Mouse (Mus musculus) testis, adult 2 months (tissue): ENCODE measurements at regions not wholly inside any gene's neighbourhood (a gene's known extent, or its start where the extent isn't known, plus 50 kb on each side); places are given as distances from the start of the nearest gene placed in this dataset.

Experiments used
- H3K27ac ChIP-seq: fragments of 200-500 bp; 2 replicates; pipeline ENCODE4 v1.5.1; 2012; ENCODE audit warnings: low read depth, low read length; ENCODE audit not compliant: control insufficient read depth, insufficient read depth
- H3K27me3 ChIP-seq: fragments of 200-500 bp; 2 replicates; pipeline ENCODE4 v1.6.1; 2012; ENCODE audit warnings: mild to moderate bottlenecking, low read length, moderate library complexity; ENCODE audit not compliant: control insufficient read depth, insufficient read depth
- H3K36me3 ChIP-seq: fragments of 200-500 bp; 2 replicates; pipeline ENCODE4 v1.6.1; 2012; ENCODE audit warnings: mild to moderate bottlenecking, low read length; ENCODE audit not compliant: control insufficient read depth, insufficient read depth
- H3K4me1 ChIP-seq: fragments of 200-500 bp; 2 replicates; pipeline ENCODE4 v1.6.1; 2012; ENCODE audit warnings: low read length; ENCODE audit not compliant: control insufficient read depth, insufficient read depth
- H3K4me3 ChIP-seq: fragments of 200-500 bp; 2 replicates; pipeline ENCODE4 v1.5.1; 2012; ENCODE audit warnings: low read depth, mild to moderate bottlenecking, low read length, moderate library complexity, mixed read lengths; ENCODE audit not compliant: control insufficient read depth
- CTCF ChIP-seq: fragments of 200-500 bp; IDR thresholded peaks from 2 replicates; pipeline ENCODE4 v1.5.1; 2012; ENCODE audit warnings: low read depth, mild to moderate bottlenecking, inconsistent platforms, low read length, moderate library complexity; ENCODE audit not compliant: control insufficient read depth, insufficient read depth, insufficient replicate concordance
- POLR2A ChIP-seq: fragments of 200-500 bp; IDR thresholded peaks from 2 replicates; pipeline ENCODE4 v1.6.1; 2012; ENCODE audit warnings: low read depth, mild to moderate bottlenecking, inconsistent platforms, low read length, moderate library complexity; ENCODE audit not compliant: control insufficient read depth

DNA sequence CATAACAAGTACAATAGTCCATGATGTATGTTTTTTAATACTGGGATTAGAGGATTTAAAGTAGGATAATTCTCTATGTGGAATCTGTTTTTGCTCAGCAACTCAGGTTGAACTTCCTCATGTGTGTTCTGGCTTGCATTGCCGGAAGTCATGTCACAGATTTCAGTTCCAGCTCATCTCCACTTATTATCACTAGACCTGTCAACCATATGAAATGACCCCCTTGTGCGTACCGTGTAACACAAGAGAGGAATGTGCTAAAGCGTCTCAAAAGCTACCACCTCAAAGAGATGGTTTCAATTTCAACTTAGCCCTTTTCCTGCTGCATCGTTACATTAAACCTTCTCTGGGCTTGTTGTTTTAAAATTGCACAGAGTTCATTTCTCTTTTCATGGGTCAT, 154.2 kb upstream of the Sema3a start:
- TF ChIP-seq POLR2A: no peak
- Histone ChIP-seq H3K27ac (no peak overlapping the region), H3K27me3 (no peaks in the 10 kb centered on the region), H3K4me1 (no peaks in the 10 kb centered on the region), H3K4me3 (no peak overlapping the region), H3K36me3 (no peaks in the 10 kb centered on the region)

DNA sequence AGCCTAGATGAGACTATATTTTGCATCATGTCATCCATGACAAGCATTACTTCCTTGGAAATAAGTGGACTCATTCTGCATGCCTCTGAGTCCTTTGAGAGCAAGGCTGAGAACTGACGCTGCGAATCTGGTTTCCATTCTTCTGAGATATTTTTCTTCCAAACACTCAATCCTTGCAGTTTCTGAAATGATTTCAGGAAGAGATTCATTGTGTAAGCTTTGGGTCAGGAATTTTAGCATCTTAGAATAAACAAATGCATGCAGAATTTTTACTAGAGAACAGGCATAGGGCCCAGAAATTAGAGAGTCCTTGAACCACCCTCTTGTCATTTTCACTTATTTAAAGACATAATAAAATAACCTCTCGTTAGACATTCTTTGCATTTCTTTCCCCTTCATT, 151.5 kb upstream of the Sema3a start:
- H3K27me3 ChIP-seq: no peaks in the 10 kb centered on the region
- no peaks in the 10 kb centered on the region for H3K4me1 ChIP-seq
- no peak overlapping the region for H3K27ac ChIP-seq
- TF ChIP-seq CTCF (no peak), POLR2A (no peak)
- no peak overlapping the region for H3K4me3 ChIP-seq
- no peaks in the 10 kb centered on the region for H3K36me3 ChIP-seq

DNA sequence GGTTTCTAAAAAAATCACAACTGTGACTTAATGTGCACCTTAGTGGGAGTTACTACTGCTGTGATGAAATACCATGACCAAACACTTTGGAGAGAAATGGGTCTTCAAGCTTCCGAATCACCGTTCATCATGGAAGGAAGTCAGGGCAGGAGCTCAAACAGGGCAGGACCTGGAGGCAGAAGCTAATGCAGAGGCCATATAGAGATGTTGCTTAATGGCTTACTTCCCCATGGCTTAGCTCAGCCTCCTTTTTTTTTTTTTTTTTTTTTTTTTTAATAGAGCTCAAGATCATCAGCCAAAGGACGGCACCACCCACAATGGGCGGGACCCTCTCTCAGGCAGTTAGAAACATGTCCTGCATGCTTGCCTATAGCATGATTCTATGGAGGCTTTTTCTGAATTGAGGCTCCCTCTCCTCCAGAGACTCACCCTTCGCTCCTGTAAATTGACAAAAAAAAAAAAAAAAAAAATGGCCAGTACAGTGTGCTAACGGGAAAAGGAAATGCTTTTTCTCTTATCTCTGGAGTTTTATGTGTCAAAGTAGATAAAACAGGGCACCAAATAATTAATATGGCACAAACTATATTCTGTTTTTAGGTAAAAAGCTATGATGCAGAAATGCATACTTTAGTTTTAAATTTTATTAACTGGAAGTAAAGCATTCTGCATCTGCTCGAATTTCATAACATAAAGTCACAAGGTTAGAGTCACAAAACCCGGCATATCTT, 149.0 kb upstream of the Sema3a start:
- Histone ChIP-seq H3K36me3 (no peaks in the 10 kb centered on the region), H3K27me3 (no peaks in the 10 kb centered on the region)
- TF ChIP-seq POLR2A: no peak

DNA sequence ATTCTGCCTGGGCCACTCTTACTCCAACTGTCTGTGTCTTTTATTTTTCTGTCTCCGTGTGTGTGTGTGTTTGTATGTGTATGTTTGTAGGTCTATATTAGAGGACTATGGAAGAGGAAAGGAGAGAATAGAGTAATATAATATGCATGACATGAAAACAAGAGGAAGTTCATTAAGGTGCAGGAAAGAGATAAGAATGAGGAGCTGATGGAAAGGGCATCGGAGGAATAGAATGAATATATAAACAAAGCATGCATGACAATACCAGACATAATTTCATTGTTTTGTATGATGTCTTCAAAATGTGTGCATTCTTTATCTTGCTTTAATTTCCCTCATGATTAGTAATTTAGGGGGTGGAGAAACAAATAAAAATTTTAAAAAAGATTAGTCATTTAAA, 147.3 kb upstream of the Sema3a start:
- H3K27me3 ChIP-seq: no peaks in the 10 kb centered on the region
- H3K27ac ChIP-seq: no peak overlapping the region
- TF ChIP-seq POLR2A (no peak), CTCF (no peak)
- H3K4me1 ChIP-seq: no peaks in the 10 kb centered on the region
- H3K4me3 ChIP-seq: no peak overlapping the region
- no peaks in the 10 kb centered on the region for H3K36me3 ChIP-seq

More for the DNA sequence above, 149.0 kb upstream of the Sema3a start:
- Histone ChIP-seq H3K4me3 (no peak overlapping the region), H3K4me1 (no peaks in the 10 kb centered on the region), H3K27ac (no peak overlapping the region)

DNA sequence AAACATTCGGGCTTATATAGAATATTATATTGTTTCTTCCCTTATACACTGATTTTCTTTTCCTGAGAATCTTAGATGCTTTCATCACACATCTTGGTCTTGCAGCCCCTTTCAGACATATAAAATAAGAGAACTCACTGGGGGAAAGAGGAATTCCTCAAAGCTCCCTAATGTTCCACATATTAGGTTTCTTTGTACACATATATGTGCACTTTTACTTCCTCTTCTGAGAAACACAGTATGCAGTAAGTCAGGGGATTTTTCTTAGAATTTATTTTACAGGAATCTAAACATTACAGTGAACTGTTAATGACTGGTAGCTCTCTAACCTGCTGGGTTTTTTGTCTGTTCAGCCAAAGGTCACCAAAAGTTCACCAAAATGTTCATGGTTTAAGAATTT, 131.4 kb upstream of the Sema3a start:
- Histone ChIP-seq H3K27me3 (no peaks in the 10 kb centered on the region), H3K4me1 (no peaks in the 10 kb centered on the region), H3K36me3 (no peaks in the 10 kb centered on the region), H3K27ac (no peak overlapping the region), H3K4me3 (no peak overlapping the region)
- no peak for TF ChIP-seq POLR2A
- no peak for TF ChIP-seq CTCF

DNA sequence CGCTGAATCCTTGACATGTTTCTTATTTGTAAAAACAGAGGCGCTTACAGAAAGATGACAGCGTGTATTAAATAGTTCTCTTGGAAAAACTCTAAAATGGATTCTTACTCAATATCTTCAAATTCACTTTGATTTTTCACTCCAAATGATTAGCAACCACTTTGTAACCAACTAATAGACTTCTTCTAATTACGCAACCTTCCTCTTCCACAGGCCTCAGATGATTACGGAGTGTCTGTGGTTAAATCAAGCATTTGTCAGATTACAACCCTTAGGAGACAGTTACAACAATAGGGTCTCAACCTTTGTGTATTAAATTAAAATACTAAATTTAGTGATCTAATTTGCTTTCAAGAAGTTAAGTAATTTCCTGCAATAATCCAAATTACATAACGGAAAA, 127.8 kb upstream of the Sema3a start:
- no peak for TF ChIP-seq POLR2A
- TF ChIP-seq CTCF: no peak
- Histone ChIP-seq H3K36me3 (no peaks in the 10 kb centered on the region), H3K27me3 (no peaks in the 10 kb centered on the region), H3K4me3 (no peak overlapping the region), H3K4me1 (no peaks in the 10 kb centered on the region), H3K27ac (no peak overlapping the region)

DNA sequence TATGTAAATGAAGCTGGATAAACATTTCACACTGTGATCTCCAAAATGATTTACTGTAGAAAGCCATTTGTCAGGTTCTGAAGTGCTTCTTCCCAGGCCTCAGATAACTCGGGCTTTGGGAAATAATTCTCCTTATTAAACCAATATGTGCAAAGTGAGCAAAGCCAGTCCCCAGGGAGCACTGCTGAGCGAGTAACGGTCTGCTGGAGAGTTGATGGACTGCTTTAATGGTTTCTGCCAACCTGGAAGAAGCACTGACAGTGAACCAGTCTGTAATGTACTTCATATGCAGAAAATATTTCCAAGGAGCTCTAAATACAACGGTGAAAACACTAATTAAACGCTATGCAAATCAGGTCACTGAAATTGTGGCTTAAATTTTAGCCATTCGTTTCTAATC, 118.1 kb upstream of the Sema3a start:
- H3K27ac ChIP-seq: no peak overlapping the region
- H3K4me3 ChIP-seq: no peak overlapping the region
- no peaks in the 10 kb centered on the region for H3K4me1 ChIP-seq
- H3K27me3 ChIP-seq: no peaks in the 10 kb centered on the region
- H3K36me3 ChIP-seq: no peaks in the 10 kb centered on the region
- TF ChIP-seq CTCF (no peak), POLR2A (no peak)

DNA sequence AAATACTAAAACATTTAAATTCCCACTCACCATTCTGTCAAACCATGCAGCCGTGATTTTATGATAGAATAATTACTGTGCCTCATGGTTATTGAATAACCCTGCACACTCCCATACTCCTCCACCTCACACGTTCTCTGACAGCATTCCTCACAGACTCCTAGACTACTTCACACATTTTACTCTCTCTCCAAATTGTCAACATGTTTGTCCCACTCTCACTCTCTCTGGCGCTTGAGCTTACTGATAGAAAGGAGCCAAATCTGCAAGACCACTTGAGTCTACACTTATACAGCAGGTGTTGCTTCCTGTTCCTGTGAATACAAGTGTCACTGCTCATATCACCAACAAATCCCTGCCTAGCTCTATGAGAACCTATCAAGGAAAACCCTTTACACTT, 102.9 kb upstream of the Sema3a start:
- Histone ChIP-seq H3K36me3 (no peaks in the 10 kb centered on the region), H3K4me3 (no peak overlapping the region), H3K27ac (no peak overlapping the region), H3K27me3 (no peaks in the 10 kb centered on the region), H3K4me1 (no peaks in the 10 kb centered on the region)
- TF ChIP-seq POLR2A (no peak), CTCF (no peak)
